Mouse (Mus musculus): ENCODE results near the gene Tceal3. TPM values are rescaled to one million over a fixed set of nuclear protein-coding genes. Genes with fewer than 3 reads are reported as not detected.
"Not testable (repeated sequence)": the region's sequence is repeated elsewhere in the genome, so short reads cannot be mapped to it uniquely, and the experiment has no call there.

Tceal3 gene
- 2.5 and 2.8 TPM in 2 replicates for polyA plus RNA-seq (2015; fragmentation: Nextera tagmentation; extraction: Ambion mirVana)

GRCm38 (mm10) chrX:136590199-136590896 lies at the start of gene Tceal3:
Gene Tceal3, plus strand, starts transcription at chrX:136590842.
- no peak for ATAC-seq (replicated peaks; ENCODE audit: extremely low read depth, insufficient read depth, low FRiP score)

GRCm38 (mm10) chrX:136543956-136544355 lies 46.7 kb upstream of the Tceal3 start, which contains the start of gene Kir3dl2:
Gene Kir3dl2, minus strand, starts transcription at chrX:136544056.
- H3K9me3 ChIP-seq (replicated peaks; ENCODE audit: control insufficient read depth, low read length); H3K4me1 ChIP-seq (ENCODE audit: control insufficient read depth, insufficient read depth, low read length); H3K27ac ChIP-seq (ENCODE audit: low read length); H3K27me3 ChIP-seq (ENCODE audit: control insufficient read depth, insufficient read depth, low read length); ATAC-seq (replicated peaks; ENCODE audit: extremely low read depth, insufficient read depth, low FRiP score); H3K4me2 ChIP-seq (ENCODE audit: low read depth, low read length); H3K36me3 ChIP-seq (ENCODE audit: control insufficient read depth, insufficient read depth); H3K9ac ChIP-seq (ENCODE audit: low read length); H3K4me3 ChIP-seq (ENCODE audit: low read length): not testable (repeated sequence)
- WGBS = 65% methylated on average over 1 of the region's 1 CpGs

More at GRCm38 (mm10) chrX:136590199-136590896, at the start of gene Tceal3:
- Histone ChIP-seq H3K9me3 (replicated peaks; ENCODE audit: control insufficient read depth, low read length) (no peaks in the 10 kb centered on the region), H3K9ac (ENCODE audit: low read length) (no peak within 1 kb of the TSS), H3K4me2 (ENCODE audit: low read depth, low read length) (no peak within 1 kb of the TSS), H3K27me3 (ENCODE audit: control insufficient read depth, insufficient read depth, low read length) (no peaks in the 10 kb centered on the region), H3K36me3 (ENCODE audit: control insufficient read depth, insufficient read depth) (no peaks in the 10 kb centered on the region), H3K4me3 (ENCODE audit: low read length) (no peak within 1 kb of the TSS), H3K4me1 (ENCODE audit: control insufficient read depth, insufficient read depth, low read length) (no peaks in the 10 kb centered on the region), H3K27ac (ENCODE audit: low read length) (no peak within 1 kb of the TSS)
- WGBS = 54% methylated on average over 12 of the region's 12 CpGs

- not testable (repeated sequence) for H3K4me1 ChIP-seq (ENCODE audit: control insufficient read depth, insufficient read depth, low read length); H3K36me3 ChIP-seq (ENCODE audit: control insufficient read depth, insufficient read depth); H3K27me3 ChIP-seq (ENCODE audit: control insufficient read depth, insufficient read depth, low read length); H3K4me2 ChIP-seq (ENCODE audit: low read depth, low read length); H3K4me3 ChIP-seq (ENCODE audit: low read length); H3K9ac ChIP-seq (ENCODE audit: low read length); ATAC-seq (replicated peaks; ENCODE audit: extremely low read depth, insufficient read depth, low FRiP score); H3K9me3 ChIP-seq (replicated peaks; ENCODE audit: control insufficient read depth, low read length); H3K27ac ChIP-seq (ENCODE audit: low read length)
- WGBS = 84% methylated on average over 9 of the region's 9 CpGs
Observed at GRCm38 (mm10) chrX:136569094-136569493, 21.5 kb upstream of the Tceal3 start.

- Histone ChIP-seq H3K4me3 (ENCODE audit: low read length) (no peak overlapping the region), H3K4me1 (ENCODE audit: control insufficient read depth, insufficient read depth, low read length) (no peaks in the 10 kb centered on the region), H3K27ac (ENCODE audit: low read length) (no peak overlapping the region), H3K36me3 (ENCODE audit: control insufficient read depth, insufficient read depth) (no peaks in the 10 kb centered on the region), H3K27me3 (ENCODE audit: control insufficient read depth, insufficient read depth, low read length) (no peaks in the 10 kb centered on the region), H3K4me2 (ENCODE audit: low read depth, low read length) (no peak overlapping the region), H3K9ac (ENCODE audit: low read length) (no peak overlapping the region), H3K9me3 (replicated peaks; ENCODE audit: control insufficient read depth, low read length) (no peaks in the 10 kb centered on the region)
- 92% methylated on average over 1 of the region's 1 CpGs for WGBS
- no peak for ATAC-seq (replicated peaks; ENCODE audit: extremely low read depth, insufficient read depth, low FRiP score)
Observed at GRCm38 (mm10) chrX:136584617-136585016, 6.0 kb upstream of the Tceal3 start.

- Histone ChIP-seq H3K4me3 (ENCODE audit: low read length) (no peak overlapping the region), H3K9me3 (replicated peaks; ENCODE audit: control insufficient read depth, low read length) (no peaks in the 10 kb centered on the region), H3K36me3 (ENCODE audit: control insufficient read depth, insufficient read depth) (no peaks in the 10 kb centered on the region), H3K9ac (ENCODE audit: low read length) (no peak overlapping the region), H3K4me1 (ENCODE audit: control insufficient read depth, insufficient read depth, low read length) (no peaks in the 10 kb centered on the region), H3K27ac (ENCODE audit: low read length) (no peak overlapping the region), H3K4me2 (ENCODE audit: low read depth, low read length) (no peak overlapping the region), H3K27me3 (ENCODE audit: control insufficient read depth, insufficient read depth, low read length) (no peaks in the 10 kb centered on the region)
- no peak for ATAC-seq (replicated peaks; ENCODE audit: extremely low read depth, insufficient read depth, low FRiP score)
- 27% methylated on average over 2 of the region's 2 CpGs for WGBS
Observed at GRCm38 (mm10) chrX:136590897-136591257, 235 bp downstream of the Tceal3 start.

GRCm38 (mm10) chrX:136599416-136599815 lies 8.8 kb downstream of the Tceal3 start:
- Histone ChIP-seq H3K27me3 (ENCODE audit: control insufficient read depth, insufficient read depth, low read length) (no peaks in the 10 kb centered on the region), H3K27ac (ENCODE audit: low read length) (no peak overlapping the region), H3K4me2 (ENCODE audit: low read depth, low read length) (no peak overlapping the region), H3K9me3 (replicated peaks; ENCODE audit: control insufficient read depth, low read length) (no peaks in the 10 kb centered on the region), H3K9ac (ENCODE audit: low read length) (no peak overlapping the region), H3K36me3 (ENCODE audit: control insufficient read depth, insufficient read depth) (no peaks in the 10 kb centered on the region), H3K4me1 (ENCODE audit: control insufficient read depth, insufficient read depth, low read length) (no peaks in the 10 kb centered on the region), H3K4me3 (ENCODE audit: low read length) (no peak overlapping the region)
- WGBS = 14% methylated on average over 3 of the region's 3 CpGs
- ATAC-seq (replicated peaks; ENCODE audit: extremely low read depth, insufficient read depth, low FRiP score) = no peak

- Histone ChIP-seq H3K4me1 (ENCODE audit: control insufficient read depth, insufficient read depth, low read length) (no peaks in the 10 kb centered on the region), H3K9ac (ENCODE audit: low read length) (no peak overlapping the region), H3K36me3 (ENCODE audit: control insufficient read depth, insufficient read depth) (no peaks in the 10 kb centered on the region), H3K27me3 (ENCODE audit: control insufficient read depth, insufficient read depth, low read length) (no peaks in the 10 kb centered on the region), H3K27ac (ENCODE audit: low read length) (no peak overlapping the region), H3K4me2 (ENCODE audit: low read depth, low read length) (no peak overlapping the region), H3K9me3 (replicated peaks; ENCODE audit: control insufficient read depth, low read length) (no peaks in the 10 kb centered on the region), H3K4me3 (ENCODE audit: low read length) (no peak overlapping the region)
- 73% methylated on average over 4 of the region's 4 CpGs for WGBS
- no peak for ATAC-seq (replicated peaks; ENCODE audit: extremely low read depth, insufficient read depth, low FRiP score)
Observed at GRCm38 (mm10) chrX:136606951-136607350, 16.3 kb downstream of the Tceal3 start.

- H3K27ac ChIP-seq (ENCODE audit: low read length) = no peak overlapping the region
- no peak overlapping the region for H3K4me2 ChIP-seq (ENCODE audit: low read depth, low read length)
- H3K4me3 ChIP-seq (ENCODE audit: low read length) = no peak overlapping the region
- H3K9me3 ChIP-seq (replicated peaks; ENCODE audit: control insufficient read depth, low read length) = no peaks in the 10 kb centered on the region
- no peak overlapping the region for H3K9ac ChIP-seq (ENCODE audit: low read length)
- H3K36me3 ChIP-seq (ENCODE audit: control insufficient read depth, insufficient read depth) = no peaks in the 10 kb centered on the region
- WGBS = 83% methylated on average over 3 of the region's 3 CpGs
- no peaks in the 10 kb centered on the region for H3K27me3 ChIP-seq (ENCODE audit: control insufficient read depth, insufficient read depth, low read length)
- no peak for ATAC-seq (replicated peaks; ENCODE audit: extremely low read depth, insufficient read depth, low FRiP score)
- no peaks in the 10 kb centered on the region for H3K4me1 ChIP-seq (ENCODE audit: control insufficient read depth, insufficient read depth, low read length)
Observed at GRCm38 (mm10) chrX:136607395-136607794, 16.8 kb downstream of the Tceal3 start.

- WGBS = 48% methylated on average over 3 of the region's 3 CpGs
Observed at GRCm38 (mm10) chrX:136611346-136611745, 20.7 kb downstream of the Tceal3 start.

More at GRCm38 (mm10) chrX:136611346-136611745, 20.7 kb downstream of the Tceal3 start:
- H3K4me1 ChIP-seq (ENCODE audit: control insufficient read depth, insufficient read depth, low read length) = no peaks in the 10 kb centered on the region
- H3K4me3 ChIP-seq (ENCODE audit: low read length) = no peak overlapping the region
- H3K27ac ChIP-seq (ENCODE audit: low read length) = no peak overlapping the region
- H3K9me3 ChIP-seq (replicated peaks; ENCODE audit: control insufficient read depth, low read length) = no peaks in the 10 kb centered on the region
- H3K4me2 ChIP-seq (ENCODE audit: low read depth, low read length) = no peak overlapping the region
- no peaks in the 10 kb centered on the region for H3K36me3 ChIP-seq (ENCODE audit: control insufficient read depth, insufficient read depth)
- H3K9ac ChIP-seq (ENCODE audit: low read length) = no peak overlapping the region
- no peak for ATAC-seq (replicated peaks; ENCODE audit: extremely low read depth, insufficient read depth, low FRiP score)
- no peaks in the 10 kb centered on the region for H3K27me3 ChIP-seq (ENCODE audit: control insufficient read depth, insufficient read depth, low read length)

Data from heart, embryonic 16.5 days (tissue).